Mouse (Mus musculus) adrenal gland, postnatal 25 days (tissue): Measurements from ENCODE around the gene Catip. TPM values are rescaled to one million over a fixed set of nuclear protein-coding genes. Genes with fewer than 3 reads are reported as not detected.
A peak's percentile ranks its signal among the peaks of the same experiment; 100 is the strongest.

Experiments used
- DNase-seq: peaks from one replicate; pipeline ENCODE4 v3.0.0; 2021; ENCODE audit warnings: mixed read lengths
- total RNA-seq: library from RNA; stranded (reverse); gene quantifications from 2 replicates; pipeline ENCODE4 v1.2.3, GENCODE M21; 2021

Catip gene
- total RNA-seq, 1 experiment from 2014 or later: 0.67 TPM

DNA sequence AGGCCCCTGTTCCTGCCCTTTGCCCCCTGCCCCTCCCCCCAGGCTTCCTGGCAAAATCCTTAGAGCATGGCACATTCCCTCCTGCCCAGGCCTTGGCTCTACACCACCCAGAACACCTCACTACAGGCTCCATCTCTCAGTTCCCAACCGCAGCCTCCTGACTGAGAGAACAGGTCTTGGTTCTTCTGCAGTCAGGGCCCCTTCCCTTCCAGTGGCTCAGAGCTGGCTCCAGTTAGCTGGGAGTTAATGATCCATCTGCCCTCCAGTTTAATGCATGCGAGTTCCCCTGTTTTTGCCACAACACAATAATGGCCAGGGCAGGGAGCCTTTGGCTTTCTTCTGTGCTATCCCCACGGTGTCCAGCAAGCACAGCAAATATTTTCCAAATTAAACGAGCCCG, 18.7 kb upstream of the Catip start:
- no peak for DNase-seq

DNA sequence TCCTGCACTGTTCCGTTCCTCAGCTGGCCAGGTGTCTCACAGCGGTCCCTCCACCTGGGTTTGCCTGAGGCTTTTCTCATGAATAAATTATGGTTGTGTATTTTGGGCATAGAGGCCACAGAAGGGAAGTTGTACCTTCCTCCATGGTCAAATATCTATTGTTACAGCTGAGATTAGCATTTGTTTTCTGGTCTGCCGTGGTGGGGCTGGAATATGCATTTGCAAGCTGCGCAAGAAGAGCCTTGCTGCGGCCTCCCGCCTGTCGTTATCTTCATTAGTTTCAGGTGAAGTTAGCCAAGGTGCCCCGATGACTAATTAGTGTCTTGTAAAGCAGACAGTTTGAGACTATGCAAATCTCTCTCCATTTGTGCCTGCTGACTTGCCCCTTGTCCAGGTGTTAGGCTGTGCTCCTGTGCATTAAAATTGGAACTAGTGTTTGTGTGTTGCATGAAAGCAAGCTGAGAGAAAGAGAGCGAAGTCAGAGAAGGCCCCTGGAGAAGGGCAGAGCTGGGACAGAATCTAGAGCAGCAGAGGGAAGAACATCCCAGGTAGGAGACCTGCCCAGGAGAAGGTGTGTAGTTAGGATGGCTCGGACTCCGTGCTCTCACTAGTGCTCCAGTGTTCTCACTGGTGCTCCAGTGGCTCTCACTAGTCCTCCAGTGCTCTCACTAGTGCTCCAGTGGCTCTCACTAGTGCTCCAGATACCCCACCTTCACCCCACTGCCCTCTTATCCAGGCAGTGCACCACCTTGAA, 17.6 kb upstream of the Catip start:
- no peak for DNase-seq

DNA sequence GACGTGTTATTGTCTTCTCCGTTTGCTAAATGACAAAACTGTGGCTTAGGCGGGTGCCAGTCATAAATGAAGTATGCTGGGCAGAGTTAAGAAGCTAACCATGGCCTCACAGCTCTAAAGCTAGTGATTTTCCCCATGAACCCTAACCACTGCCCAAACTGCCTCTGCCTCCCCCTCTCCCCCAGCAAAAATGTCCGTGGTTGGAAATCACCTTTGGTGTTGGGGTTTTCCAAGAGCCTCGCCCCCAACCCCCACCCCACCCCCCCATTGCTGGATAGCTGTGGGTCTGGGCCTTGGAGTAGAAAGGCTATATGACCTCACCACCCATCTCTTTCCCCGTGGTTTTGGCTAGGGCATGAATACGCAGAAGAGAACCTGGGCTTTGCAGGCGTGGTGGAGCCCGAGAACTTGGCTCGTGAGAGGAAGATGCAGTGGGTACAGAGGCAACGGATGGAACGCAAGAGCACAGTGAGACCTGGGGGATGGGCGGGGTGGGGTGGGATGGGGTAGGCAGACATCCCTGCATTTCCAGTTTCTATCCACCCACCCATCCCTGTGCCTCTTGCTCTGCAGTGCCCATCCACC, 10.6 kb upstream of the Catip start:
- no peak for DNase-seq

DNA sequence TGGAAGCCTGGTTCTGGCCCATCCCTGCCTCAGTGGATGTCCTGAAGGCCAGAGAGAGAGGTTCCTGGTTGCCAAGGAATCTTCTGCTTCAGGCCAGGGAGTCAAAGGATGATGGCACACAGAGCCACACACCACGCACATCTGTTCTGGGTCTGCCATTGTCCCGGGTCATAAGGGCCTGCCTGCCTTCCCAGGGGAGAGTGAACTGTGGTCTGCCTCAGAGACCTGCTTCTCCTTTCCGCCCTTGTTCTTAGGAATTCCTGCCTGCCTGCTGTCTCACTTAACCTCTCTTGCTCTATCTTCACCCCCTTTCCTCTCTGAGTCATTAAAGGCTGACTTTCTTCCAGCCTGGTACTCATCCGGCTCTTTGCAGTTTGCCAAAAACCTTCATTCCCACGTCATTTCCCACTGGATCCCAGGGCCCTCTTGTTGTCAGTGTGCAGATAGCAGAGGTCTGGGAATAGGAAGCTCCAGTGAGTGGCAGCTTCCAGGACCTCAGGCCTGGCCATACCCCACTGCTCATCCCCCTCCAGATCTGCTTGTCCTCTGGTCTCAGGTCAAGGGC, 9.3 kb upstream of the Catip start:
- no peak for DNase-seq

DNA sequence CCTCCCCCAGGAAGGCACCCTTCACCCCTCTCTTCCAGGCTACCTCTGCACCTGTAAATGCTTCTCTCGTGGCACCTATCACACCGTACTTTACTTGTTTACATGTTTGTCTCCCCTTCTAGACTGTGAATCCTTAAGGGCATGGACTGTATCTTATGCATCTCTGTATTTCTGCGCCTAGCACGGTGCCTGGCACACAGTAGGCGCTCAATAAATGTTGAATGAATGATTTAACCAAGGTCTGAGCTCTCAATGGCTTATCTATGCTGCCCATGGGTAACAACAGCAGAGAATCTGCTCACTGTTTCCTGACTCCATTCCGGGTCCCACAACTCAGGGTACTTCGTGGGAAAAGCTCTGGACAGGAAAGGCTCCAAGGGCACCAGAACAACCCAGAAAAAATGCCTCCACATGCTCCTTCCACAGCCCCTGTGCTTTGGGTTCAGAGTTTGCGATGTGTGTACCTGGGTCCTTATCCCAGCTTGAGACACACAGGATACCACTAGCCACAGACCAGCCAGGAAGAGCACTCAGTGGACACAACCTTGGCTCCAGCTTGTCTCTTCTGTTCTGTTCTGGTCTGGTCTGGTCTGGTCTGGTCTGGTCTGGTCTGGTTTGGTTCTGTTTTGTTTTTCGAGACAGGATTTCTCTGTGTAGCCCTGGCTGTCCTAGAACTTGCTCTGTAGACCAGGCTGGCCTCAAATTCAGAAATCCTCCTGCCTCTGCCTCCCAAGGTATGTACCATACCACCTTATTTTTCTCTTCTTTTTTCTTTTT, 8.3 kb upstream of the Catip start:
- DNase-seq: no peak

DNA sequence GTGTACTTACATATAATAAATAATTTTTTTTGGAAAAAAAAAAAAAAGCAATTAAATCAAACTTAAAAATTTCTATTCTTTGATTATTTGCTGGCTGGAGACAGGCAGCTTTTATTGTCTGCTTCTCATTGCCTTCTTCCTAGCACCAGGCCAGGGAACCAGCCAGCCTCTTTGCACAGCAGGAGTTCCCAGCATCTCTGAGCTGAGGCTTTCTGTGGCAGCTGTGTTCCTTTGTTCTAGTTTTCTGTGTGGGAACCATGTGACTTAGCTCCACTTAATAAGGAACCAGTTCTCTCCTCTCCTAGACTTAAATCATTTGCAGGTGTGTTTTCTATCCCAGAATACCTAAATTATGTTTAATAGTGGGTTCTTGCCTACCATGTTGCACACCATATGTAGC, 4.4 kb upstream of the Catip start:
- no peak for DNase-seq

DNA sequence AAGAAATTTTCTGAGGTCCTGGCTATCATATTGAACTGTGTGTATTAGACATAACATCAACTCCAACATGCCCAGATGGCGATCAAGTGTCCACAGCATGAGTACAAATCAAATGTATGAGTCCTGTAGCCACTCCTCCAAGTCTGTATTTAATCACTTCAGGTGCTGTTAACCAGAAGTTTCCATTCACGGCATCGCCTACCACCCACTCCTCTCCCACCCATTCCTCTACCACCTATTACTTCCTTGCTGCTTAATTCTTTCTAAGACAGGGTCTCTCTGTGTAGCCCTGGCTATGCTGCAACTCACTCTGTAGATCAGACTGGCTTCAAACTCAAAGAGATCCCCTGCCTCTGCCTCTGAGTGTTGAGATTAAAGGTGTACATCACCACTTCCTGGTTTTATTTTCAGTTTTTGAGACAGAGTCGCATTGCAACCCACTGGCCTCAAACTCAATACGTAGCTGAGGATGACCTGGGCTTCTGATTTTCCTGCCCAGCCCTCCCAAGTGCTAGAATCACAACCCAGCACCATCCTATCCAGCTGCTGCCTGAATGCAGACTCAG, 1.9 kb upstream of the Catip start:
- no peak for DNase-seq

DNA sequence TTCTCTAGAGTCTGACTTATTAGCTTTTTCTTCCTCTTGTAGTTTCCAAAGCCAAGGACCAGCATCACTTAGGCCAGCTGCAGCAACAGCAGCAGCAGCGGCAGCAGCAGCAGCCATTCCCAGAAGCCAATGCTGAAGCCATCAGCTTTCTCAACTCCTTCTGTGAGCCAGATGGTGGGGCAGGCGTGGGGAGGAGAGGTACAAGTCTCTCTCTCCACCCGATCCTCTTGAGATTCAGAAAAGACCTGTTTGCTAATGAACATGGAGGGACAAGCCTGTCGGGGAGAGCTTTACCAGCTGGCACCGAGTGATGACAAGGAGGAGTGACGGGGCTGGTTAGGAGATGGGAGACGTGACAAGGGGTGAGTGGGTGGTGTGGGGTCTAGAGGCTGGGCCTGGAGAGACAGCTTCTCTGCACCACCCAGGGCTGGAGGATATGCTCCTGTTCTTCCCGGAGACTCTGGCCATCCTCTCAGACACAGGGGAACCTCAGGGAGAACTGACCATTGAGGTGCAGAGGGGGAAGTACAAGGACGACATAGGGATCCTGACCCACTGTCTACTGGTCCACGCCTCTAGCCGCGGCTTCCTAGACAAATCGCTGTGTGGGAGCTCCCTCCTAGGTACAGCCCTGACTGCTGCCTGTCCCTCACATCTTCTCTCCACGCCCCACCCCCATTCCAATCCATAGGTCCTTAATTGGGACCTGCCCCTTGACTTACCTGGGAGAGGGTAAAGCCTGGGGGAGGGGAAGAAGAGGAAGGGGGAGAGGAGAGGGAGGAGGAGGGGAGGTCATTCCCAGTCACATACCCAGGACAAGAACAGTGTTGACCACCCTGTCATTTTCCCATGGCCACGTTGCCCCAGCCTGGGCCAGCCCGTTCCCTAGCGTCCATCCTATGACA, 669 bp downstream of the Catip start:
- DNase-seq: no peak

DNA sequence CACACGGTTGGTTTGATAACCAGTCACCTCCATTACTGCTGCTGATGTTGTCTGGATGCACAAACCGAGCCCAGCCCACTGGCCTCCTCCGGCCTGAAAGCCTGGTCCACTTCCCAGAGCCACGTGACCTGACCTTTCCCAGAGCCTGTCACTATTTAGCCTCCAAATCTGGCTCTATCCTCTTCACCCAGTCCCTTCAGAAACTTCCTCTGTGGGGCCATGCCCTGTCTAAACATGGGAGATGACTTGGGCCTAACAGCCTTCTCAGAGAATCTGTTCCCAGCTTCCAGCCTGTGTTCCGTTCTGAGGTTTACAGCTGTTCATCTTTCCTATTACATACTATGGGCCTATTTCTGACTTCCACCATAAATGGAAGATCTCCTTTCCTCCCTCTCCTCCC, 1.5 kb downstream of the Catip start:
- DNase-seq: no peak

DNA sequence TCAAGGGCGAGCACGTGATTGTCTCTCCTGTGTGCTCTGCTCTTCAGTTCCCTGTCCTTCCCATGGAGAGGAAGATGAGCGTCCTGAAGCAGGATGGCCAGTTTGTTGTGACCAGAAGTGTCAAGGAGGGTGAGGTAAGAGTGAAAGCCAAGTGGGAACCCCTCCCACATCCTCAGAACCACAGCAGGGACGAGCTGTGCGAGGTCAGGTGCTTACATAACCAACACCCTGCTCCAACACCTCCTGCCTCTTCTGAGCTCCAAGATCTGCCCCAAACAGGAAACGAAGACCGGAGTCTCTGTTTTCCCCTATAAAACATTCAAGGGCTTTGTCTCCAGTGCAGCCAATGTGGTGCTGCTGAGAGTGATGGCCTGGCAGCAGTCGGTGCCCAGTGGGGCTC, 2.4 kb downstream of the Catip start:
- no peak for DNase-seq

DNA sequence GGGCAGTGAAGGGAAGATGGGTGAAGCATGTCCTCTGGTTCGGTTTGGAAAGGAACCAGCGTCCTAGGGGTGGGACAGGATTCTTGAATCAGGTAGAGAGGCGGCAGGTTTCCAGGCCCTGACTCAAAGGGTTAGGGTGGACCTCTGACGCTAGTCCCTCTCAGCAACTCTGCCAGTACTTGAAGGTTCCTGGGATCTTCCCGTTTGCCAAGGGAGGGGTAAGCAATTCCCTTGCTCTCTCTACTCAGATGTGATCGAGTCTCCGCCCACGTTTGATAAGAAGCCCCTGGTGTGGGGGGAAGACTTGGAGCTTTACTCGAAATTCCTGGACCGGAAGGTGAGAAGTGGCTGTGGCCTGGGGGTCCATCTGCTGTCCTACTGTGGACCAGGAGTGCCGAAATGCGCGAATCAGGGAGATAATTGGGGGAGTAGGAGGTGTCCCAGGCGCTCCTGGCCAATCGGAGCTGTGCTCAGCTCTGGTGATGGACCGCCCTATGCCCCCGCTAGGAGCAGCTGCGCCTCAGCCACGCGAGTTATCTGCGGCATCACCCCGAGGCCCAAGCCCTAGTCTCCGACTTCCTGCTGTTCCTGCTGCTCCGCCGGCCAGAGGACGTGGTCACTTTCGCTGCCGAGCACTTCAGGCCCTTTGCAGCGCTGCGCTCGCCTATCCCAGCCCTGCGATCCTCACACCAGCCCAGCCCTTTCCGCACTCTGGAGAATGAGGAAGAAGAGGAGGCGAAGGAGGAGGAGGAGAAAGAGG, 6.2 kb downstream of the Catip start:
- peak; percentile 54 for DNase-seq

DNA sequence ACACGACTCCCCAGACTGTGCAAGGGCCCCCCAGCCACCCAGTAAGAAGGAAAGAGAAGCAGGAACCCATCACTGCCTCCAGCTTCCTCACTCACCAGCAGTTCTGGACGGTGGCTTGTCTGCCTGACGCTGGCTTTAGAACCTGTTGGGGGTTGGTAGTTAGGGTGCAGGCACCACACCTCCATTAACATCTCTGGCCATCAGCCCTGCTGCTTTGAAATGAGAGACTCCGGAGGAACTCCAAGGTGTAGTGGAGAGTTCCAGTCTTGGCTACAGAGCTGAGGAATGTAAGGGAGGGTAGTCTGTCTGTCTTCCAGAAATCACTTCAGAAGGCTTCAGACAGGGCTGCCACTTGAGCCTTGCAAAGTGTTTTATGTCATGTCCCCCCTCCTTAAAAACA, 8.1 kb downstream of the Catip start:
- no peak for DNase-seq

DNA sequence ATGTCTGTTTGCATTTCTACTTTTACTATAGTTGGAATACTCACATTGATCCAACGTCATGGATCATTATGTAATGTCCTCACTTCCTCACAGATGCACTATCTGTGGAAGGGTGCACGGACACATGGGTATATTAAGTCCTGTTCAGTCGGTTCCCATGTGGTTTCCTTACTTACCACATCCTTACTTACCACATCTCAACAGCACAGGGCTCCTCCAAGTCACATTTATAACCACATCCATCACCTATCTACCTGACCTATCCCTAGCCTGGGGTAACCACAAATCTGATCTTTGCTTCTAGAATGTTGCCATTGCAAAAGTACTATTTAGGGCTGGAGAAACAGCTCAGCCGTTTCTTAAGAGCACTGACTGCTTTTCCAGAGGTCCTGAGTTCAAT, 11.5 kb downstream of the Catip start:
- DNase-seq: no peak

DNA sequence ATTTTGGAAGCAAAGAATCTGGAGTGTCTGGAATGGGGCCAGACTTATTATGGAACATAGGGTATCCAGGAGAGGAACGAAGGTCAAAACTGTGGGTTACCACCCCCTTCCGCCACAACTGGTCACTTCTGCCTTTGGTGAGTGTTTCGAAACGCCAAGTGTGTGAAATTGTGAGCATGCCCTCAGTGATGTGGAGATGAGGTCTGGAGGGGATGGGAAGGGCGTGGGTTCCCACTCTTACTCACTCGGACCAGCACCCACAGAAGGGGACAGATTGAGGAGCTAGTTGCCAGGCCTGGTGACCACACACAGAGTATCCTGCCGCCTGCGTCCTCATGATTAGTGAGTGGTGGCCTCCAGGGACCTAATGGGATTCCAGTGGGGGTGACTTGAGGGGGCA, 13.1 kb downstream of the Catip start, which contains the start of gene Slc11a1:
Gene Slc11a1, plus strand, starts transcription at position 216 of the 400 bp plus-strand sequence.
- DNase-seq: no peak

DNA sequence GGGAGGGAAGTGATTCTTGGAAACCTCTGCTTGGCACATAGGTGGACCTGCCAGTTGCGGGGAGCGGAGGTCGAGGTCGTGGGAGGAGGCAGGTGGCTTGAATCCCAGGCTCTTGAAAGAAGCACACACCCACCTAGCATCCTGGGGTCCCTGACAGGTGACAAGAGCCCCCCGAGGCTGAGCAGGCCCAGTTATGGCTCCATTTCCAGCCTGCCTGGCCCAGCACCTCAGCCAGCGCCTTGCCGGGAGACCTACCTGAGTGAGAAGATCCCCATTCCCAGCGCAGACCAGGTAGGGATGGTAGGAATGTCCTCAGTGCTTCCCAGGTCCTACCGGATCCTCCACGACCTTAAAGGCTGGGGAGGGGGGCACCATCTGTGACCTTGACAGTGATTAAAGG, 13.7 kb downstream of the Catip start:
- no peak for DNase-seq

DNA sequence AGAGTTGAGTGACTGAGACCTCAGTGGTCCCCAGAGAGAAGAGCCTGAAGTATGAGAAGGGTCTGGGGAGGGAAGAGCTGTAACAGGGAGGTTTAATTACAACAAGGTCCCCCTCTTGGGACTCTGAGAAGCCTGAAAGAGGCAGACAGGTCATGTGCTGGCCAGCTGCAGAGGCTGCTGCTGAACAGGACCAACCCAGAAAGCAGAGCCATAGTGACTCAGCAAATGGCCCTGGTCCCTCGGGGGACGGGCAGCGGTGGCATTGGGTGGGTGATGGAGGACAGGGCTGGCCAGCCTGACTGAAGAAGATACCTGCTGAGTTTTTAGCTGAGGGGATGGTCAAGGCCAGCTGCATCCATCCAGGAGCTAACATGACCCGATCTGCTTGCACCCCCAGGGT, 14.5 kb downstream of the Catip start:
- peak; percentile 71 for DNase-seq

DNA sequence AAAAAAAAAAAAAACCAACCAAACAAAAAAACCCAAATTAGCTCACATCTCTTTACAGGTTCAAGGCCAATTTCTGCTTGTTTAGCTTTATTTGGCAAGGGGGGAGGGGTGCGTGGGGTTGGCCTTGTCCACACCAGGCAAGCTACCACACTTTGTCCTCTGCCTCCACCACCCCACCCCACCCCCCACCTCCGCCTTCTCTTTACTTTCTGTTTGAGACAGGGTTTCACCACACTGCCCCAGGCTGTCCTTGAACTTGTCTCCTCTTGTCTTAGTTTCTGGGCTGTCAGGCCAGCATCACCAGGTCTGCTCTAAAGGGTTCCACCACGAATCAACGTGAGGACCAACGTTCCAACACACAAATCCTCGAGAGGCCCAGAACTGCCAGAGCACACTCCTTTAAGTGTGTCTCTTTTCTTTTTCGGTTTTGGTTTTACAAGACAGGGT, 17.2 kb downstream of the Catip start:
- no peak for DNase-seq

DNA sequence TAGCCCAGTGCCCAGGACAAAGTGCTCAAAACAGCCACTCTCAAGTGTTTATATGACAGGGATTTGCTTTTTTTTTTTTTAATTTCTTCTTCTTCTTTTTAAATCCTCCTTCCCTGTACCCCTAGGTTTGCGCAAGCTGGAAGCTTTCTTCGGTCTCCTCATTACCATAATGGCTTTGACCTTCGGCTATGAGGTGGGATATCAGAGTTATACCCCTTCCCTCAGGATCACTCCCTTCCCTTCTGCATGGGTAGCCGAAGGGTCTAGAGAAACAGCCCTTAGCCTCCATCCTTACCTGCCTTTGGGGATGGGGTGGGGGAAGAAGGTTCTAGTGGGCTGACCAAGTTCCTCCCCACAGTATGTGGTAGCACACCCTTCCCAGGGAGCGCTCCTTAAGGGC, 18.6 kb downstream of the Catip start:
- no peak for DNase-seq

DNA sequence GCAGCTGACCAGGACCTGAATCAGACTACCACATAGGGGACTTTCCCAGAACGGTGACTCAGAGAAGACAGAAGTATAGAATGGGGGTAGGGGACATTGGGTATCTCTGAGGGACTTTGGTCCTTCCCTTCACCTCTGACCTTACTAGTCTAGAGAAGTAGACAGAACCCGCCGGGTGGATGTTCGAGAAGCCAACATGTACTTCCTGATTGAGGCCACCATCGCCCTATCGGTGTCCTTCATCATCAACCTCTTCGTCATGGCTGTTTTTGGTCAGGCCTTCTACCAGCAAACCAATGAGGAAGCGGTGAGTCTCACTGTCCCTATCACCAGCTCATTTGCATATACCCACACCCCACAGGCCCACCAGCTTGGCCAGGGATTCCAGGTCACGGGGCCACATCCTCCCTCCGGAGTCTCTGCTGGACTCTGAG, 19.7 kb downstream of the Catip start:
- DNase-seq: no peak

DNA sequence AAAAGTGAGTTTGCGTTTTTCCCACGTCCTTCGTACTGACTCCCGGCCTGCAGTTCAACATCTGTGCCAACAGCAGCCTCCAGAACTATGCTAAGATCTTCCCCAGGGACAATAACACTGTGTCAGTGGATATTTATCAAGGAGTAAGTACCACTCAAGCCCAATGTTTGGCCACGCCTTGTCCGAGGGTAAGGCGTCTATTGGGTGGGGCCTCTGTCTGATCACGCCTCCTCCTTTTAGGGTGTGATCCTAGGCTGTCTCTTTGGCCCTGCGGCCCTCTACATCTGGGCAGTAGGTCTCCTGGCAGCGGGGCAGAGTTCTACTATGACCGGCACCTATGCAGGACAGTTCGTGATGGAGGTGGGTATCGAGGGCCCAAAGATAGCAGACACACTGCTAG, 21.5 kb downstream of the Catip start:
- no peak for DNase-seq

DNA sequence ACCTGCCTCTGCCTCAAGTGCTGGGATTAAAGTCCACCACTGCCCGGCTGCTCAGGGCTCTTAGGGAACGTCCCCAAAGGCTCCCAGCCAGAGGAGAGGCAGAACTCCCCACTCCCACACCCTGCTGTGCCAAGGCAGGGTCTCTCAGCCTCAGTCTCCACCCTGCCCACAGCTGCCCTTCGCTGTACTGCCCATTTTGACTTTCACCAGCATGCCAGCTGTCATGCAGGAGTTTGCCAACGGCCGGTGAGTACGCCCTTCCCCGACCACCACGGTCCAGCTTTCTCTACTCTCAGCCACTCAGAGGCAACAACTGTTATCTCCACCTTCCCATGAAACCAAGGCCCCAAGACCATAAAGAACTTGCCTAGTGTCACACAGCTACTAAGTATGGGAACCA, 22.6 kb downstream of the Catip start:
- no peak for DNase-seq
